Mouse (Mus musculus): ENCODE data around the gene Hoxd8.

DNA sequence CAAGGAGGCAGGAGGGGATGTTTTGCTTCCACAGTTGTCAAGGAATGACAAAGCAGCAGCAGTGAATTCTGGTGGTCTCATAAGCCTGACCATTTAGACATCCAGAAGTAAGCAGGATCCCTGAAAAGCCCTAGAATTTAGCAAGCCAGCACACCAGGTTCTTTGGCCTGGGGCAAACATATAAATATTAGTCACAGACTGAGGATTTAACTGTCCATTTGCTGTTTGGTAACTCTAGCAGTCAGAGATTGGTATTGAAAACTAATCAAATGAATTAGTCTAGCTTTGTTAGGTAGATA, 37.5 kb downstream of the Hoxd8 start:
- TF ChIP-seq CHD2 (IDR thresholded peaks at IDR 0.05; ENCODE audit: low read depth, low read length) (no peak), ZC3H11A (IDR thresholded peaks at IDR 0.05; ENCODE audit: borderline replicate concordance, low read depth, low read length) (no peak)

Measured in ES-E14 (cell line).